Mouse (Mus musculus) CD4-positive, CD25-positive, alpha-beta regulatory T cell, adult 2 months (primary cell): ENCODE data around the gene Pld6.
"Not testable (repeated sequence)": the region's sequence is repeated elsewhere in the genome, so short reads cannot be mapped to it uniquely, and the experiment has no call there.

Experiments
- DNase-seq: peaks from one replicate; pipeline ENCODE4 v3.0.0-alpha.2; 2012; ENCODE audit warnings: low read depth, low spot score

Gene Pld6

GRCm38 (mm10) chr11:59746614-59747013 lies 40.8 kb downstream of the Pld6 start:
- peak; percentile 67 for DNase-seq

DNA sequence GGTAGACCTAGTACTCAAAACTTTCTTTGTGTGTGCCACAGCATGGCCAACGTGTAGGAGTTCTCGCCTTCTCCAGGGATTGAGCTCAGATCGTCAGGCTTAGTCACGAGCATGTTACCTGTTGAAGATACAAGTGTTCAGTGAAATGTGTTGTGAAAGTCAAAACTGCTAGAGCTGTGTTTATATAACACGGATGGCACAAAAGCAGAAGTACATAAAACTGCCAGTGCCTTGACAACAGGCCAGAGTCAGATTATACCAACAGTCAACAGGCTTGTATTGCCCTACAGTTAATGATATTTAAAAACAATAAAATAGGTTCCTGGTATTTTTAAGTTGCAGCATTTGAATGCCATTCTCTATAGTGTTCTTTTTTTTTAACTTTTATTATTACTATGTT lies 41.6 kb downstream of the Pld6 start:
- DNase-seq: no peak

- DNase-seq: no peak
These were observed 43.1 kb downstream of the Pld6 start for GRCm38 (mm10) chr11:59744374-59744773.

DNA sequence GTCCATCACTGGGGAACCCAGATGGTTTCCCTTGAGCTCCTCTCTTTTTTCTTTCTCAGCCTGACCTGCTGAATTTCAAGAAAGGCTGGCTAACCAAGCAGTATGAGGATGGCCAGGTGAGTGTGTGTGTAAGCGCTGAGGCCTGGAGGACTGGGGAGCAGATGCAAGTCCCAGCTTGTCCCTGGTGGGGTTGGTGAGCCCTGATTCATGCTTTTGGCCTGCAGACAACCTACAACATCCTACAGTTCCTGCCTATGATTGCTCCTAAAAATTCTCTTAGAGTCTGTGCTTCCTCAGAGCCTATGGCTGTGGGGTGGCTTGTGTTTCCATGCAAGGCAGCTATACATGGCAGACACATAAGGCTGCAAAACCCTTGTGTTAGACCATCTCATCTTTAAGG lies 43.7 kb downstream of the Pld6 start:
- DNase-seq: no peak

DNA sequence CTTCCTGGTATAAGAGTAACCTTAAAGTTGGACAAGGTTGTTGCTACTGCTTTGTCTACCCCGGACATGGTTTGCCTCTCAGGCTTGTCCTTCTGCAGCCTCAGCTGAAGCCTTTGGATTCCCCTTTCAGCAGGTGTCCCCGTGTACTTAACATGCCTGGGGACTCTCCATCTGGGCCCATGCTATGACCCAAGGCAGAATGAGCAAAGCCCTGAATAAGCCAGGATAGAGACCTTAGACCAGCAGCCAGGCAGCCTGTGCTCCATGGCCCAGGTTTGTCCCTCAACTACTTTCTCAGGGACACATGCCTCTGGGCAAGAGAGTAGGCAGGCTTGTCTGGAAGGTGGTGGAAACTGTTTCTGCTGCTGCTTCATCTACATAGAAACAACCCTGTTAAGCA lies 44.1 kb downstream of the Pld6 start:
- no peak for DNase-seq

DNA sequence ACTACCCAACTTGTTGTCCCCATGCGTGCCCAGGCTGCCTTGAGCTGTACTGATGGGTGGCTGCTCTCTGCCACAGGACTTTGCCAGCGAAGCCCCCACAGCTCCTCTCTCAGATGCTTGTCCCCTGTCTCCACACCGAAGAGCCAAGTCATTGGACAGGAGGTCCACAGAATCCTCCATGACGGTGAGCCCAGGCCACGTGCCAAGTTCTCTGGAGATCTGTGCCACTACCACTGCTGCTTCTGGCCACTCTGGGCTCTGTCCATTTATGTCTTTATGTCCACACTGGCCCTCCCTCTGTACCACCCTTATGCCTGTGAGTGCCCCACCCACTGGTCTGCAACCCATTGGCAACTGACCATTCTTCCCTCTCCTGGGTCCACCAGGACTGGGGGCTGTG lies 45.5 kb downstream of the Pld6 start:
- DNase-seq: no peak

DNA sequence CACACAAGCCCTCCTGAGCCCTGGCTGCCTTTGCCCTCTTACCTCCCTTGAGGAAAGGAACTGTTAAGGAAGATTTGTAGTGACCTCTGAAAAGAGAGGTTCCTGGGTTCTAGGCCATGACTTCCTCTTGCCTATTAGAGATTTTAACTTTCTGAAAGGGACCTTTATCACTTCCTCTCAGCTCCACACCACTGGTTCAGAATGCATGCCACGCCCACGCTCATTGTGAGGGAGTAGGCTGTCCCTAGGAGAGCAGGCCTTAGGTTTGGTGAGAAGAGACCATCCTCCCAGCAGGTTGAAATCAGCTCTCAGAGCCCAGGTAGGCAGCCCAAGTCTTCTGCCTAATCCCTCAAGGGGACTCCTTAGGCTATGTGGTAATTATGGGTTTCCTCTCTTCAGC lies 47.4 kb downstream of the Pld6 start:
- no peak for DNase-seq

DNA sequence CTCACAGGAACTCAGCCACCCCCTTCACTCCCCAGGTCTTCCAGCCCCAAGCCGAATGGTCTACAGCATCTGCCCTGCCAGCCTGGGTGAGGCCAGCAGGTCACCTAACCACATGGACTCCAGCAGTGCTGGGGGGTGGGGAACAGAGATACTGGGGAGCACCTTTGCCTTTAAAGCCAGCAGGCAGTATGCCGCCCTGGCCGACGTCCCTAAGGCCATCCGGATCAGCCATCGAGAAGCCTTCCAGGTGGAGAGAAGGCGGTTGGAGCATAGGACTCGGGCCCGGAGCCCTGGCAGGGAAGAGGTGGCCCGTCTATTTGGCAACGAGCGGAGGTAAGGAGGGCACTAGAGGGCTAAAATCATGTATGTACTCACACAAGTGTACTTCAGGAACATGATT lies 50.2 kb downstream of the Pld6 start:
- DNase-seq: no peak

GRCm38 (mm10) chr11:59735938-59736337 lies 51.5 kb downstream of the Pld6 start:
- DNase-seq: not testable (repeated sequence)

- no peak for DNase-seq
These were observed 53.1 kb downstream of the Pld6 start for GRCm38 (mm10) chr11:59734335-59734734.
